Mouse (Mus musculus): Measurements from ENCODE around the gene Chchd2. TPM values are rescaled to one million over a fixed set of nuclear protein-coding genes. Genes with fewer than 3 reads are reported as not detected.
"Not testable (repeated sequence)": the region's sequence is repeated elsewhere in the genome, so short reads cannot be mapped to it uniquely, and the experiment has no call there.

Chchd2 gene
- polyA plus RNA-seq, 1 experiment from 2014 or later, result 1,110 TPM

- 84% methylated on average over 11 of the region's 11 CpGs for WGBS
- H3K4me3 ChIP-seq (ENCODE audit: low read length); ATAC-seq (ENCODE audit: low FRiP score, low TSS enrichment): not testable (repeated sequence)
Observed at GRCm38 (mm10) chr5:129915491-129915890, 28.2 kb upstream of the Chchd2 start.

GRCm38 (mm10) chr5:129914024-129914423, 26.8 kb upstream of the Chchd2 start:
- H3K4me3 ChIP-seq (ENCODE audit: low read length), result no peak overlapping the region
- no peak overlapping the region for H3K4me2 ChIP-seq (replicated peaks; ENCODE audit: low read depth, low read length)
- no peaks in the 10 kb centered on the region for H3K9me3 ChIP-seq (ENCODE audit: low read length)
- 46% methylated on average over 2 of the region's 2 CpGs for WGBS
- H3K4me1 ChIP-seq (ENCODE audit: insufficient read depth, low read length), result peaks cover 1% of the 10 kb centered on the region
- H3K27me3 ChIP-seq (ENCODE audit: insufficient read depth, low read length), result no peaks in the 10 kb centered on the region
- no peak overlapping the region for H3K27ac ChIP-seq (ENCODE audit: low read length)
- H3K36me3 ChIP-seq (ENCODE audit: insufficient read depth, low read length), result no peaks in the 10 kb centered on the region
- no peak overlapping the region for H3K9ac ChIP-seq (replicated peaks; ENCODE audit: low read length)
- no peak for ATAC-seq (ENCODE audit: low FRiP score, low TSS enrichment)

More at GRCm38 (mm10) chr5:129915491-129915890, 28.2 kb upstream of the Chchd2 start:
- not testable (repeated sequence) for H3K27ac ChIP-seq (ENCODE audit: low read length); H3K4me2 ChIP-seq (replicated peaks; ENCODE audit: low read depth, low read length); H3K36me3 ChIP-seq (ENCODE audit: insufficient read depth, low read length); H3K9me3 ChIP-seq (ENCODE audit: low read length); H3K27me3 ChIP-seq (ENCODE audit: insufficient read depth, low read length); H3K4me1 ChIP-seq (ENCODE audit: insufficient read depth, low read length); H3K9ac ChIP-seq (replicated peaks; ENCODE audit: low read length)

- no peaks in the 10 kb centered on the region for H3K9me3 ChIP-seq (ENCODE audit: low read length)
- H3K27me3 ChIP-seq (ENCODE audit: insufficient read depth, low read length), result no peaks in the 10 kb centered on the region
- H3K4me1 ChIP-seq (ENCODE audit: insufficient read depth, low read length), result peaks cover 11% of the 10 kb centered on the region
- no peak overlapping the region for H3K27ac ChIP-seq (ENCODE audit: low read length)
- 78% methylated on average over 7 of the region's 7 CpGs for WGBS
- H3K36me3 ChIP-seq (ENCODE audit: insufficient read depth, low read length), result no peaks in the 10 kb centered on the region
- no peak for ATAC-seq (ENCODE audit: low FRiP score, low TSS enrichment)
- H3K9ac ChIP-seq (replicated peaks; ENCODE audit: low read length), result no peak overlapping the region
- H3K4me2 ChIP-seq (replicated peaks; ENCODE audit: low read depth, low read length), result no peak overlapping the region
- no peak overlapping the region for H3K4me3 ChIP-seq (ENCODE audit: low read length)
Observed at GRCm38 (mm10) chr5:129909591-129909990, 22.3 kb upstream of the Chchd2 start.

DNA sequence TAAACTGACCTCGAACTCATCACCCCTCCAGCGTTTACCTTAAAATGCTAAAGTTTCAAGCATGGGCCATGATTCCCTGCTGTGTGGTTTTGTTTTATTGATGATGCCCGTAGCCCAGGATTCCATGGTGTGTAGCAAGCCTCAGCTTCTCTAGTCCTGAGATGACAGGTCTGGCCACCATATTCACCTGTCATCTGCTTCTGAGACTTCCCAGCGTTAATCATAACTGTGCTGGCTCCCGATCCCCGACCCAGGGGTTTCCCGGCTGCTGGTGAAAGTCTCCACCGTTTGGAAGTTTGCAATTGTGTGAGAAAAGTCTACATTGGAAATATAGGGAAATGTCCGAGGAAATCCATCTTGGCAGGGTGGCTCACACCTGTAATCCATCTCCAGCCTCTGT, 21.9 kb upstream of the Chchd2 start:
- H3K9ac ChIP-seq (replicated peaks; ENCODE audit: low read length), result peak overlapping the region; percentile 86
- no peaks in the 10 kb centered on the region for H3K9me3 ChIP-seq (ENCODE audit: low read length)
- peak overlapping the region; percentile 75 for H3K4me3 ChIP-seq (ENCODE audit: low read length)
- H3K4me1 ChIP-seq (ENCODE audit: insufficient read depth, low read length), result peaks cover 11% of the 10 kb centered on the region
- H3K27me3 ChIP-seq (ENCODE audit: insufficient read depth, low read length), result no peaks in the 10 kb centered on the region
- WGBS, result 71% methylated on average over 9 of the region's 9 CpGs
- ATAC-seq (ENCODE audit: low FRiP score, low TSS enrichment), result no peak
- H3K27ac ChIP-seq (ENCODE audit: low read length), result peak overlapping the region; percentile 97
- H3K36me3 ChIP-seq (ENCODE audit: insufficient read depth, low read length), result no peaks in the 10 kb centered on the region
- peak overlapping the region; percentile 69 for H3K4me2 ChIP-seq (replicated peaks; ENCODE audit: low read depth, low read length)

- Histone ChIP-seq H3K27ac (ENCODE audit: low read length) (peak within 1 kb of the TSS; percentile 97), H3K4me2 (replicated peaks; ENCODE audit: low read depth, low read length) (peak within 1 kb of the TSS; percentile 69), H3K27me3 (ENCODE audit: insufficient read depth, low read length) (no peaks in the 10 kb centered on the region), H3K9ac (replicated peaks; ENCODE audit: low read length) (peak within 1 kb of the TSS; percentile 86), H3K4me3 (ENCODE audit: low read length) (peak within 1 kb of the TSS; percentile 75), H3K36me3 (ENCODE audit: insufficient read depth, low read length) (no peaks in the 10 kb centered on the region), H3K9me3 (ENCODE audit: low read length) (no peaks in the 10 kb centered on the region), H3K4me1 (ENCODE audit: insufficient read depth, low read length) (peaks cover 11% of the 10 kb centered on the region)
- peak; percentile 98 for ATAC-seq (ENCODE audit: low FRiP score, low TSS enrichment)
- WGBS, result under 1% methylated on average over 63 of the region's 63 CpGs
Observed at GRCm38 (mm10) chr5:129908242-129908965, 21.1 kb upstream of the Chchd2 start, which contains the start of gene Nupr1l. Nupr1l (plus strand) TSS chr5:129908540.

- no peaks in the 10 kb centered on the region; the same call in 1 of the 2 replicates for H3K36me3 ChIP-seq (ENCODE audit: insufficient read depth, low read length)
- peak overlapping the region; percentile 69 for H3K4me2 ChIP-seq (replicated peaks; ENCODE audit: low read depth, low read length)
- H3K9ac ChIP-seq (replicated peaks; ENCODE audit: low read length), result peak overlapping the region; percentile 86
- H3K27me3 ChIP-seq (ENCODE audit: insufficient read depth, low read length), result no peaks in the 10 kb centered on the region
- no peak for ATAC-seq (ENCODE audit: low FRiP score, low TSS enrichment)
- H3K9me3 ChIP-seq (ENCODE audit: low read length), result no peaks in the 10 kb centered on the region
- H3K4me3 ChIP-seq (ENCODE audit: low read length), result peak overlapping the region; percentile 75
- peaks cover 11% of the 10 kb centered on the region for H3K4me1 ChIP-seq (ENCODE audit: insufficient read depth, low read length)
- peak overlapping the region; percentile 51; the same call in 1 of the 2 replicates for H3K27ac ChIP-seq (ENCODE audit: low read length)
- whole genome bisulfite sequencing, result 19% methylated on average over 4 of the region's 4 CpGs
Observed at GRCm38 (mm10) chr5:129907775-129908174, 20.5 kb upstream of the Chchd2 start.

DNA sequence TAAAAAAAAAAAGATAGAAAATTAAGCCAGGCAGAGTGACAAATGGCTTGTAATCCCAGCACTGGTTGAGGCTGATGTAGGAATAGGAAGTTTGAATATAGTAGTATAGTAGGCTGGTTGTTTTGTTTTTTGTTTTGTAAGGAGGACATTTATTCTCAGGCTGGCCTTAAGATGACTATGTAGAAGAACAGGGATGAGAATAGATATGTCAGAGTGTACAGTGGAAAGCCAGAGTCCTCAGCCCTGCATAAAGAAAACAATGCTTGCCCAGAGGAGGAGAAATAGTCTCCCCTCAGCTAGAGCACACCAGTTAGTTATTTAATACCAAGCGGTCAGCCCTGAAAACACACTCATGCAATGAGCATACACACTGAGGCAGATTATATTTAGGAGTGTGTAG, 11.2 kb upstream of the Chchd2 start, which contains the start of gene Phkg1:
TSS of gene Phkg1 (minus strand) at position 101 of the 400 bp plus-strand sequence.
- peaks cover 8% of the 10 kb centered on the region for H3K36me3 ChIP-seq (ENCODE audit: insufficient read depth, low read length)
- 87% methylated on average over 1 of the region's 1 CpGs for WGBS
- H3K27ac ChIP-seq (ENCODE audit: low read length), result no peak within 1 kb of the TSS
- H3K27me3 ChIP-seq (ENCODE audit: insufficient read depth, low read length), result no peaks in the 10 kb centered on the region
- H3K4me2 ChIP-seq (replicated peaks; ENCODE audit: low read depth, low read length), result no peak within 1 kb of the TSS
- ATAC-seq (ENCODE audit: low FRiP score, low TSS enrichment), result no peak
- peaks cover 13% of the 10 kb centered on the region for H3K4me1 ChIP-seq (ENCODE audit: insufficient read depth, low read length)
- H3K9me3 ChIP-seq (ENCODE audit: low read length), result no peaks in the 10 kb centered on the region
- H3K4me3 ChIP-seq (ENCODE audit: low read length), result no peak within 1 kb of the TSS
- no peak within 1 kb of the TSS for H3K9ac ChIP-seq (replicated peaks; ENCODE audit: low read length)

DNA sequence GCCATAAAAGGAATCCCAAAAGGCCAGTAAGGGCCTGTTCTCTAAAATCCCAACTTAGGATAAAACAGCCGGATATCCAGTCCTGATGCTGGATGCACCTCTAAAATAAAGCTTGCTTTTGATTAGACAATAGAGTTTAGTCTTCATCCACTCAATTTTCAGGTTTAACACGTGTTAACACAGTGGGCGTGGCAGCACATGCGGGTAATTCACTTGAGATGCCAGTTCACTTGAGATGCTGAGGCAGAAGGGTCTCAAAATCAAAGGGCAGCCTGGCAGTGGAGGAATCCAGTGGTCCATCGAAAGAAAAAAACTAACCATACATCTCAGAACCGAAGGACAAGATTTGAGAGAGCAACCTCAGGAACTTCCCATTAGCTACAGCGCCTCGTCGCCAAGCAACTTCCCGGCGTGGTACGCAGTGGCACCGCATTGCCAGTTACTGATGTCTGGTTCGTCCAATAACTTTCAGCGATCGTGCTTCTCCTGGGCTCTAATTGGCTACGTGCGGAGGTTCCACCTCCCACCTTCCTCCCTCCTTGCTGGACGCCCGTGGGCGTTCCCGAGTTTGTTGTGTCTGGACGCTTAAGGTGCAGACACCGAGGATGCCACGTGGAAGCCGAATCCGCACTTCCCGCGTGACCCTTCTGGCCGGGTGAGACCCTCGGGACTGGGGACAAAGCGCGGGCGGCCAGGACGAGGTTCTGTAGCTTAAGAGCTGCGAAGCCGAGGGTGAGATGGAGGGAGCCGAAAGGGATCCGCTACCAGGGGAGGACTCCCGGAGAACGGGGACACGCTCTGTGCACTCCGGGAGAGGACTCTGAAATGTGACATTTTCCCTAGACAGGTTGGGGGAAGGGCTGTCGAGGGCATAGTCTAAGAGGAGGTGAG, 8.2 kb upstream of the Chchd2 start, which contains the start of gene Zbed5:
TSS of gene Zbed5 (plus strand) at position 526 of the 891 bp plus-strand sequence.
- Histone ChIP-seq H3K27me3 (ENCODE audit: insufficient read depth, low read length) (no peaks in the 10 kb centered on the region), H3K4me3 (ENCODE audit: low read length) (peak within 1 kb of the TSS; percentile 82), H3K36me3 (ENCODE audit: insufficient read depth, low read length) (no peaks in the 10 kb centered on the region), H3K4me2 (replicated peaks; ENCODE audit: low read depth, low read length) (peak within 1 kb of the TSS; percentile 66), H3K9me3 (ENCODE audit: low read length) (no peaks in the 10 kb centered on the region), H3K4me1 (ENCODE audit: insufficient read depth, low read length) (peaks cover 13% of the 10 kb centered on the region), H3K9ac (replicated peaks; ENCODE audit: low read length) (peak within 1 kb of the TSS; percentile 72), H3K27ac (ENCODE audit: low read length) (no peak within 1 kb of the TSS)
- ATAC-seq (ENCODE audit: low FRiP score, low TSS enrichment), result peak; percentile 99
- WGBS, result 2% methylated on average over 44 of the region's 44 CpGs

DNA sequence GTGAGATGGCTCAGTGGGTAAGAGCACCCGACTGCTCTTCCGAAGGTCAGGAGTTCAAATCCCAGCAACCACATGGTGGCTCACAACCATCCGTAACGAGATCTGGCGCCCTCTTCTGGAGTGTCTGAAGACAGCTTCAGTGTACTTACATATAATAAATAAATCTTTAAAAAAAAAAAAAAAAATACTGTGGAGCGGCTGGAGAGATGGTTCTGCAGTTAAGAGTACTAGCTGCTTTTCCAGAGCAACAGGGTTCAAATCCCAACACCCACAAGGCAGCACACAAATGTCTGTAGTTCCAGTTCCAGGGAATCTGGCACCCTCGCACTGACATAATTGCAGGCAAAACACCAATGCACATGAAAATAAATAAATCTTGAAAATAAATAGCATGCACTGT, 3.1 kb upstream of the Chchd2 start:
- 63% methylated on average over 4 of the region's 7 CpGs for WGBS
- not testable (repeated sequence) for H3K27me3 ChIP-seq (ENCODE audit: insufficient read depth, low read length); H3K9ac ChIP-seq (replicated peaks; ENCODE audit: low read length); H3K4me3 ChIP-seq (ENCODE audit: low read length); H3K9me3 ChIP-seq (ENCODE audit: low read length); H3K36me3 ChIP-seq (ENCODE audit: insufficient read depth, low read length); H3K4me2 ChIP-seq (replicated peaks; ENCODE audit: low read depth, low read length); H3K27ac ChIP-seq (ENCODE audit: low read length); ATAC-seq (ENCODE audit: low FRiP score, low TSS enrichment)
- peaks cover 14% of the 10 kb centered on the region for H3K4me1 ChIP-seq (ENCODE audit: insufficient read depth, low read length)
